17 mouse cellular contexts compared by ENCODE assay signal in the genomic region with DNA sequence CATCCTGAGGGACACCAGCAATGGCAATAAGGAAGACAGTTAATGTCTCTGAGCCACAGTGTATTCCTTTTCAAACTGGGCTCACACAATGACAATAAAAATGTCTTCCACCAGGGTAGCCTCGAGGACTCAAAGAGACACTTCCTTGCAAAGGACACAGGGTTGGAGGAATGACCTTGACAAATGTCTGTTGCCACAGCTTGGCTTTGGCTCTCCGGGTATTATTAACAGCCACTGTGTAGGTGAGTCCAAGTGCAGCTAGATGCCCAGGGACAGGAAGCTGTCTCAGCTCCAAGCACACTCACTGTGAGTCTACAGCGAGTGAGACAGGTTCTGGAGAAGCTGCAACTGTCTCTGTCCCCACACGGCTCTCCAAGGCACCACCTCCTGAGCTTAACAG. TPM values are rescaled to one million over a fixed set of nuclear protein-coding genes. Genes with fewer than 3 reads are reported as not detected.
DNase-seq lines count a peak whose midpoint lies in the region; ATAC-seq and TF ChIP-seq lines count a peak whose summit lies in the region.
"Had no signal": no experiment of that assay in that cellular context is flagged by ENCODE, and none has a peak within 500 bp of the region (broad histone marks: within the 10 kb centered on the region; RNA-seq: fewer than 3 reads in every experiment).

No protein-coding gene starts in this region.

- DNase-seq in adrenal gland, adult 2 months, result peak; percentile 36
- no peak for DNase-seq in adrenal gland, postnatal 25 days
- peak in 1 of 2 experiments; percentile 33 for DNase-seq in heart, adult 2 months
- peak; percentile 66 for DNase-seq in kidney, adult 2 months
- DNase-seq in kidney, postnatal 10 days, result no peak
- peak; percentile 77 for DNase-seq in liver, adult 2 months (ENCODE audit: extremely low read depth, low read depth, low spot score)
- DNase-seq in liver, postnatal 0 days, result no peak
- DNase-seq: cerebellum, adult 2 months; cerebellum, postnatal 10 days; forebrain, postnatal 0 days; gastrocnemius, postnatal 14 days had no signal

- WGBS in heart, adult 2 months, result 51% methylated on average over 4 of the region's 4 CpGs
- WGBS in heart, embryonic 11.5 days (ENCODE audit: insufficient replicate concordance), result 64% methylated on average over 4 of the region's 4 CpGs
- 34% methylated on average over 4 of the region's 4 CpGs for WGBS in kidney, adult 2 months
- 8% methylated on average over 4 of the region's 4 CpGs for WGBS in liver, adult 2 months
- 57% methylated on average over 4 of the region's 4 CpGs for WGBS in liver, postnatal 0 days (ENCODE audit: insufficient replicate concordance)

- no peak overlapping the region for H3K4me2 ChIP-seq in heart, embryonic 11.5 days
- H3K4me2 ChIP-seq in liver, postnatal 0 days (ENCODE audit: low read depth, low read length), result no peak overlapping the region
- H3K4me2 ChIP-seq: forebrain, embryonic 13.5 days; heart, embryonic 12.5 days; hindbrain, embryonic 13.5 days had no signal

- no peaks in the 10 kb centered on the region for H3K79me2 ChIP-seq in heart, adult 2 months (replicated peaks; ENCODE audit: control insufficient read depth, insufficient read depth, low read length)
- H3K79me2 ChIP-seq in liver, adult 2 months (ENCODE audit: control insufficient read depth, insufficient read depth, low read length), result peaks cover 29% of the 10 kb centered on the region

- no peaks in the 10 kb centered on the region for H3K9me3 ChIP-seq in heart, embryonic 11.5 days (replicated peaks; ENCODE audit: control insufficient read depth, low read length)
- H3K9me3 ChIP-seq in liver, postnatal 0 days (ENCODE audit: low read length), result no peaks in the 10 kb centered on the region
- H3K9me3 ChIP-seq: embryonic facial prominence, embryonic 10.5 days; forebrain, embryonic 13.5 days; heart, embryonic 12.5 days; hindbrain, embryonic 13.5 days had no signal

- intact Hi-C loops in heart, adult 2 months (cut with DNase I), result no loop called here

- H3K27me3 ChIP-seq in heart, adult 2 months (ENCODE audit: control insufficient read depth, insufficient read depth, low read length), result no peaks in the 10 kb centered on the region
- H3K27me3 ChIP-seq in heart, embryonic 11.5 days (ENCODE audit: control insufficient read depth, insufficient read depth, low read length), result no peaks in the 10 kb centered on the region
- no peaks in the 10 kb centered on the region for H3K27me3 ChIP-seq in kidney, adult 2 months (replicated peaks; ENCODE audit: control insufficient read depth, insufficient read depth, low read length)
- H3K27me3 ChIP-seq in liver, adult 2 months (ENCODE audit: control insufficient read depth, insufficient read depth, low read length), result no peaks in the 10 kb centered on the region
- H3K27me3 ChIP-seq in liver, postnatal 0 days (ENCODE audit: insufficient read depth, low read length), result no peaks in the 10 kb centered on the region
- H3K27me3 ChIP-seq: forebrain, embryonic 13.5 days; heart, embryonic 12.5 days; hindbrain, embryonic 13.5 days had no signal

- H3K36me3 ChIP-seq in heart, adult 2 months (ENCODE audit: control insufficient read depth, insufficient read depth, low read length), result no peaks in the 10 kb centered on the region
- no peaks in the 10 kb centered on the region for H3K36me3 ChIP-seq in heart, embryonic 11.5 days (ENCODE audit: control insufficient read depth, insufficient read depth, low read length)
- no peaks in the 10 kb centered on the region for H3K36me3 ChIP-seq in kidney, adult 2 months (ENCODE audit: control insufficient read depth, insufficient read depth, low read length)
- H3K36me3 ChIP-seq in liver, adult 2 months (ENCODE audit: control insufficient read depth, insufficient read depth, low read length), result no peaks in the 10 kb centered on the region
- no peaks in the 10 kb centered on the region for H3K36me3 ChIP-seq in liver, postnatal 0 days (replicated peaks; ENCODE audit: insufficient read depth, low read length)
- H3K36me3 ChIP-seq: embryonic facial prominence, embryonic 10.5 days; heart, embryonic 12.5 days; hindbrain, embryonic 13.5 days had no signal

- no peak for TF ChIP-seq CTCF in heart, adult 2 months (IDR thresholded peaks at IDR 0.05)
- no peak for TF ChIP-seq CTCF in kidney, adult 2 months (conservative IDR thresholded peaks at IDR 0.05; ENCODE audit: insufficient read depth, insufficient read length, low read depth, low read length)
- TF ChIP-seq CTCF in liver, adult 2 months (IDR thresholded peaks at IDR 0.05; ENCODE audit: low read depth, low read length), result no peak
- no peak for TF ChIP-seq CTCF in liver, postnatal 0 days (IDR thresholded peaks at IDR 0.05; ENCODE audit: low read depth)

- TF ChIP-seq POLR2A in heart, adult 2 months (IDR thresholded peaks at IDR 0.05; ENCODE audit: insufficient read depth, low read depth, low read length), result no peak
- no peak for TF ChIP-seq POLR2A in kidney, adult 2 months (IDR thresholded peaks at IDR 0.05; ENCODE audit: low read depth, low read length)
- TF ChIP-seq POLR2A in liver, adult 2 months (IDR thresholded peaks at IDR 0.05; ENCODE audit: extremely low read depth, insufficient read depth, low read length), result no peak

- peaks cover 8% of the 10 kb centered on the region for H3K4me1 ChIP-seq in heart, adult 2 months (ENCODE audit: control insufficient read depth, insufficient read depth, low read length)
- peaks cover 21% of the 10 kb centered on the region for H3K4me1 ChIP-seq in heart, embryonic 11.5 days (ENCODE audit: control insufficient read depth, insufficient read depth, low read length)
- peaks cover 40% of the 10 kb centered on the region for H3K4me1 ChIP-seq in kidney, adult 2 months (ENCODE audit: control insufficient read depth, insufficient read depth, low read length)
- H3K4me1 ChIP-seq in liver, adult 2 months (ENCODE audit: control insufficient read depth, insufficient read depth, low read length), result peaks cover 40% of the 10 kb centered on the region
- H3K4me1 ChIP-seq in liver, postnatal 0 days (ENCODE audit: insufficient read depth), result peaks cover 4% of the 10 kb centered on the region
- H3K4me1 ChIP-seq: hindbrain, embryonic 13.5 days had no signal

- TF ChIP-seq EP300 in heart, adult 2 months (IDR thresholded peaks at IDR 0.05; ENCODE audit: insufficient read depth, low read depth, low read length), result no peak
- TF ChIP-seq EP300 in liver, postnatal 0 days (IDR thresholded peaks at IDR 0.05; ENCODE audit: low read depth), result no peak

- no peak overlapping the region for H3K4me3 ChIP-seq in heart, adult 2 months
- H3K4me3 ChIP-seq in heart, embryonic 11.5 days (ENCODE audit: low read depth, low read length), result no peak overlapping the region
- H3K4me3 ChIP-seq in kidney, adult 2 months (ENCODE audit: insufficient read depth, low read depth, low read length), result no peak overlapping the region
- no peak overlapping the region for H3K4me3 ChIP-seq in liver, adult 2 months (ENCODE audit: insufficient read depth, low read depth, low read length)
- no peak overlapping the region for H3K4me3 ChIP-seq in liver, postnatal 0 days (ENCODE audit: low read depth, low read length)
- H3K4me3 ChIP-seq: embryonic facial prominence, embryonic 10.5 days; forebrain, embryonic 13.5 days; heart, embryonic 12.5 days; hindbrain, embryonic 13.5 days had no signal

- peak overlapping the region; percentile 2; the same call in 1 of the 2 replicates for H3K27ac ChIP-seq in heart, adult 2 months
- H3K27ac ChIP-seq in heart, embryonic 11.5 days (ENCODE audit: low read depth, low read length), result no peak overlapping the region
- no peak overlapping the region for H3K27ac ChIP-seq in kidney, adult 2 months (ENCODE audit: insufficient read depth, low read depth, low read length)
- H3K27ac ChIP-seq in liver, adult 2 months (replicated peaks; ENCODE audit: insufficient read depth, low read depth, low read length), result 0 out of 2 replicates have a peak overlapping the region, but pooled peaks have one; percentile 0
- H3K27ac ChIP-seq in liver, postnatal 0 days (ENCODE audit: low read depth), result no peak overlapping the region
- H3K27ac ChIP-seq: embryonic facial prominence, embryonic 10.5 days; forebrain, embryonic 13.5 days; hindbrain, embryonic 13.5 days; hindbrain, postnatal 0 days had no signal

- H3K9ac ChIP-seq in heart, adult 2 months (ENCODE audit: low read depth, low read length), result no peak overlapping the region
- H3K9ac ChIP-seq in heart, embryonic 11.5 days (ENCODE audit: low read depth, low read length), result no peak overlapping the region
- H3K9ac ChIP-seq in liver, adult 2 months (ENCODE audit: low read depth, low read length), result no peak overlapping the region
- no peak overlapping the region for H3K9ac ChIP-seq in liver, postnatal 0 days (replicated peaks)
- H3K9ac ChIP-seq: forebrain, embryonic 13.5 days; forebrain, postnatal 0 days; heart, embryonic 12.5 days; hindbrain, embryonic 13.5 days had no signal

- no peak for ATAC-seq in heart, embryonic 11.5 days (replicated peaks; ENCODE audit: insufficient number of reproducible peaks, low FRiP score, low TSS enrichment)
- ATAC-seq in liver, postnatal 0 days, result no peak
- ATAC-seq: forebrain, embryonic 13.5 days; forebrain, postnatal 0 days; hindbrain, postnatal 0 days had no signal

RNA-seq across cellular contexts. Expression of a gene that starts 14.0 kb away (rescaled TPM):
- 100 to 1,000 TPM; 121 to 173 TPM for total RNA-seq in adrenal gland, adult 2 months (2021)
- 16.9 and 23.0 TPM in 2 replicates for polyA plus RNA-seq in adrenal gland, adult 2 months (2012; rRNA removed)
- 131 and 153 TPM in 2 replicates for total RNA-seq in adrenal gland, postnatal 25 days (2021)
- total RNA-seq in heart, adult 2 months (2021), result 100 to 1,000 TPM; 151 to 179 TPM
- polyA plus RNA-seq in heart, adult 2 months (2012; rRNA removed), result 47.8 and 78.8 TPM in 2 replicates
- polyA plus RNA-seq in heart, embryonic 11.5 days (2014; fragmentation: Nextera tagmentation; extraction: Ambion mirVana), result 90.5 and 101 TPM in 2 replicates
- 88.8 and 126 TPM in 2 replicates for polyA plus RNA-seq in kidney, adult 2 months (2012; rRNA removed)
- 137 and 153 TPM in 2 replicates for total RNA-seq in liver, adult 2 months (2014; rRNA removed)
- polyA plus RNA-seq in liver, adult 2 months (2012; rRNA removed), result 54.0 and 61.2 TPM in 2 replicates
- polyA plus RNA-seq in liver, postnatal 0 days (2015; fragmentation: Nextera tagmentation; extraction: Ambion mirVana), result 70.9 and 73.1 TPM in 2 replicates

Comparison
In these comparisons a context has a peak if more than half of its experiments do, and no peak if none do; other contexts are left out.
1. DNase-seq: peak in adrenal gland, adult 2 months (single experiment), kidney, adult 2 months (single experiment) and liver, adult 2 months (single experiment); none in adrenal gland, postnatal 25 days (single experiment), kidney, postnatal 10 days (single experiment) and liver, postnatal 0 days (single experiment).
2. H3K27ac ChIP-seq: peak in heart, adult 2 months (single experiment) and liver, adult 2 months (single experiment); none in heart, embryonic 11.5 days (single experiment), kidney, adult 2 months (single experiment) and liver, postnatal 0 days (single experiment).